Mouse (Mus musculus) spleen, adult 12 weeks (tissue): Measurements from ENCODE around the gene Brap.
"Not testable (repeated sequence)": the region's sequence is repeated elsewhere in the genome, so short reads cannot be mapped to it uniquely, and the experiment has no call there.

ENCODE experiments used
- DNase-seq: peaks from one replicate; pipeline ENCODE4 v3.0.0; 2022; ENCODE audit warnings: low spot score

Brap gene

DNA sequence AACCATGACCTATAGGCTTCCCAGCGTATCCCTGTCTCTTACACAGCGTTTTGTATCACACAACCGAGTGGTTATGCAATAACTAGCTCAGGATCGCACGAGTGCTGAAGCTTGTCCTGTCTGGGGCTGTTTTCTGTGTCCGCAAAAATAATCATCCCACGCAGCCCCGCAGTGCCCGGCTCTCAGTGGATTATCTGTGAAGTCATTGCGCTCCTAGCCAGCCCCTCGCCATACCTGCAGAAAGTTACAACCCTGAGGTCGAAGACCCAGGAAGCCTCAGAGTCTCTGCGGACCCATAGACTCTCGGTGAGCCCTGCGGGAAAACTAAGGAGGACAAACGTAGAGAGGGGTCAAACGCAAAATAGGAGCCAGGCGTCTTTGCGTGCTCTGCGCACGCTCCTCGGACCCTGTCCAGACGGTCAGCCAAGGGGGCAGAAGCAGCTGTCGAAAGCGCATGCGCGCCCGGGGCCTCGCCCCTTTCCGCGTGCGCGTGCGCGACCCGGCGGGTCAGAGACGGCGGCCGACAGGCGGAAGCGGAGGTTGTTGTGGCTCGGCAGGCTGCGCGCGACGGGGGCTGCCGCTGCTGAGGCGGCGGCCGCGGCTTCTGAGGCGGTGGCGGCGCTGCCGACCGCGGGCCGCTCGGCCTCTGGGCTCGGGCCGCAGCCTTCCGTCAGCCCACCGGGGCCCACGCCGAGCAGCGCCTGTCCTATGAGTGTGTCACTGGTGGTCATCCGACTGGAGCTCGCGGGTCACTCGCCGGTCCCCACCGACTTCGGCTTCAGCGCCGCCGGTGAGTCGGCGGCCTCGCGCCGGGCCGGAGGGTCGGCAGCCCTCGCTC is at the start of gene Brap, which contains the start of gene Acad10:
Brap (plus strand) TSS at position 505 of the 838 bp plus-strand sequence.
Acad10 (minus strand) TSS at position 456 of the 838 bp plus-strand sequence.
- DNase-seq = peak; percentile 90

DNA sequence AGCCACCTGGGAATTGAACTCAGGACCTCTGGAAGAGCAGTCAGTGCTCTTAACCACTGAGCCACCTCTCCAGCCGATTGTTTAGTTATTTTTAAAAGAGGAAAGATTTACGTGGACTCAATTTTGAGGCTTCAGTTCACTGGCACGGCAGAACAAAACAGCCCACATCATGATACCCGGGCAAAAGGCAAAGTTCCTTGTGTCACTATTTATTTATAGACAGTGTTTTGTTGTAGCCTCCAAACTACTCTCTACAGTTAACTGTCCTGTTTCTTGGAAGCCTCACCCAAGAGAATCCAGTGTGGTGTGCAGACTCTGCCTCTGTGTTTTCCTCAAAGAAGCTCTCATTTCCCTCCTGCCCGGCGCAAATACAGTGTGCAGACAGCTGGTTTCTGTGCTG is 48.3 kb upstream of the Brap start:
- DNase-seq = no peak

DNA sequence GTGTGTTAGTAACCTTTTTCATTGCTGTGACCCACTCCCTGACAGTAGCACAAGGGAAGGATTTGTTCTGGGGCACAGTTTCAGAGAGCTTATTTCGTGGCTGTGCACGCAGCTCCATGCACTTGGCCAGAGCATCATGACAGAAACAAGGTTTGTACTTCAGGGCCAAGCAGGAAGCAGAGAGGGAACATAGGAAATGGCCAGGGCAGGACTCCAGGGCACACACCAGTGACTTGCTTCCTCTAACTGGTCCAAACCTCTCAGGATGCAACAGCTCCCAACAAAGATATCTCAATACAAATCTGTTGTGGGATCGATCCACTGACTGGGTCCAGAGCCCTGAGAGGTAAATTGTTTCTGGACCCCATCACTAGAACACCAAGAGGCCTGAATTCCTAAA is 45.4 kb upstream of the Brap start:
- not testable (repeated sequence) for DNase-seq

DNA sequence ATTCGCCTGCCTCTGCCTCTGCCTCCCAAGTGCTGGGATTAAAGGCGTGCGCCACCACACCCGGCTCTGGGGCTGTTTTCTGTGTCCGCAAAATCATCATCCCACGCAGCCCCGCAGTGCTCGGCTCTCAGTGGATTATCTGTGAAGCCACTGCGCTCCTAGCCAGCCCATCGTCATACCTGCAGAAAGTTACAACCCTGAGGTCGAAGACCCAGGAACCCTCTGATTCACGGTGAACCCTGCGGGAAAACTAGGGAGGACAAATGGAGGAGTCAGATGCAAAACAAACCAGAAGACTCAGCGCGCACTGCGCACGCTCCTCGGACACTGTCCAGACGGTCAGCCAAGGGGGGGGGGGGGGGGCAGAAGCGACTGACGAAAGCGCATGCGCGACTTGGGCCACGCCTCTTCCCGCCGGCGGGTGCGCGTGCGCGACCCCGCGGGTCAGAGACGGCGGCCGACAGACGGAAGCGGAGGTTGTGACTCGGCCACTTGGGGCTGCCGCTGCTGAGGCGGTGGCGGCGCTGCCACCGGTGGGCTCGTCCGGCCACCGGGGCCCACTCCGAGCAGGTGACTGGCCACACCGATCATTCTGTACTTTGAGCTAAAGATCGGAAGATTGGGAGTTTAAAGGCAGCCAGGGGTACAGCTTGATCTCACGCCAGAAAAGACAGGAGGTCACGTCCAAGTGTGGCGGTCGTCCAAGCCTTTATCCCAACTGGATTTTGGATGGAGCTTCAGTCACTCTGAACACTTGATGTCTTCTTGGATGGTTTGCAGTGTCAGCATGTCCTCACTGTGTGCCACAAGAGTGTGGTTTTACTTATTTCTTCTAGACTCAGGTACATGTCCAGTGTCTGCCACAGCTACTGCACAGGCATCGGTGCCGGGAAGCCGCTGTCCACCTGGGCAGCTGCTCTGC is 41.5 kb upstream of the Brap start, which contains the start of gene Acad12:
Acad12 (minus strand) TSS at position 347 of the 922 bp plus-strand sequence.
- peak; percentile 78 for DNase-seq

DNA sequence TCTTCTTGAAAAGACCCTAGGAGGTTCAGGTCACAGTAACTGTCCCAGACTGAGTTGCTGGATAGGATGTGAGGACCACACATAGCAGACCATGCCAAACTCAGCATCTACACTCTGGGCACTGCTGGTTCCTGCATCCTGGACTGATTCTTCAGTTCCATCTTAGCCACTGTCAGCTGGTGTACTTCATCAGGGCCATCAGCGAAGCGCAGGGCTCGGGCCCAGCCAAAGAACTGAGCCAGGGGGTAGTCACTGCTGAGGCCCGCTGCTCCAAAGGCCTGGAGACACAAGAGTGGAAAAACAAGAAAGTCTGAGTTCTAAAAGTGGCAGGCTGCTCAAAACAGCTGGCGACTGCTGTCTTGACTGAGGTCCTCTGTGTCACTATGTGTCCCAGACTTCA is 39.3 kb upstream of the Brap start:
- DNase-seq = no peak

DNA sequence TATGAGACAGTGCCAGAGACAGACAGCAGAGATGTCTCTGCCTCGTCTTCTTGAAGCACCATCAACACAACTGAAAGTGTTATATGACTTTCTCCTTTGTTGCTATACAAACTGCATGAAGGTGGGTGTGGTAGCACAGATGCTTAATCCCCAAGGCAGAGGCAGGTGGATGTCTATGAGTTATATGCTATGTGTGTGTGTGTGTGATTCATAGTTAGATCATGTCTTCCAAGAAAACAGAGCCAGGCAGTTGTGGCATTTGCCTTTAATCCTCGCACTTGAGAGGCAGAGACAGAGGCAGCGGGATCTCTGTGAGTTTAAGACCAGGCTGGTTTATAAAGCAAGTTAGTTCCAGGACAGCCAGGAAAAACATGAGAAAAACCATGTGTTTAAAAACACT is 37.1 kb upstream of the Brap start:
- no peak for DNase-seq

DNA sequence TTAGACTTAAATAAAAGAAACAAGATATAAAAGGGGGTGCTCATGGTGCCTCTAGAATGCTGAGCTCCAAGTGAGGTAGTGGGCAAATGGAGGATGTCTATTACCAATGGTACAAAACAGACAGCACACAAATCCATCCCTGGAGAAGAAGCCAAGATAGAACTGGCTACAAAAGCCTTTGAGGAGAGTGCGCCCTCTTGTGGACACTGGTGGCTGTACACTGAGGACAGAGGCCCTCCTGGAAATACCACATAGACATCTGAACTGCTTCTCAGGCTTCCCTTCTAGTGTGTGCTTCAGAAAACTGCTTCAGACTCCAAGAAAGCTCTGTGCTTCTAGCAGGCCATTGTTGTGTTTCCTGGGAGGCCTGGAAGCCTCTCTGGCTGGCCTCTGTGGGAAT is 32.5 kb upstream of the Brap start:
- DNase-seq = peak; percentile 67

DNA sequence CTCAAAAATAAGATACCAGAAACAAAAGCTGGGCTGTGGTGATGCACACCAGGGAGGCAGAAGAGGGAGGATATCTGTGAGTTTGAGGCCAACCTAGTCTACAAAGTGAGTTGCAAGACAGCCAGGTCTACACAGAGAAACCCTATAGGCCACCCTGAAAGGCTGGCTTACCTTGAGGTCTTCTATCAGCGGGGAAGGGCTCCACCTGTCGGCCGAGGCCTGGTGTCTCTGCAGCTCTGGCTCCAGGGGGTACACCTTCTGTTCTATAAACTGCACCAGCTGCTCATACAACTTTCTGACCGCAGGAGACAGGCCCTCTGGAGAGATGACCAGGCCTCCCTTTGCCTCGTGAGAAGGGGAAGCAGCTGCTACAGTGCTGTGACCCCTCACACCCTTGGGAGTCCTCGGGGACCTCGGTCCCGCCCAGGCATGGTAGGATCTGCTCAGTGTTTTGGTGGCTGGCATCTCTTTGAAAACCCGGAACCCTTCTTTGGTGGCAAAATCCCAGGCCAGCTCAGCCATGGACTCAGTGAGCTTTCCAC is 29.2 kb upstream of the Brap start:
- not testable (repeated sequence) for DNase-seq

DNA sequence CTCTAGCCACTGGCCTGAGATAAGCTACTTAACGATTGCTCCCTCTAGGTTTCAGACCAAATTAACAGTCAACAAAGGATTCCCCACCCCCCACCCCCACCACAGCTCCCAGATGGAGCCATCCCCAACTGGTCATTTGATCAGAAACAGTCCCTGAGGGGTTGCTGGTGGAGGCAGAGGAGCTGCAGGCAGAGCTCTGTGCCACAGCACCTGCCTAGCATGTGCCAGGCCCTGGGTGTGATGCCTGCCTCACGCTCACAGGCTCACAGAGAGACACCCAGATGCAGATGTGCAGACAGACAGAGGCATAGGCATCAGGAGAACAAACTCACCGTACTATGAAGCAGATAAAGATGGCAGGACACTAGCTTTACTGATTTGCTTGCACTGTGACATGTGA is 27.6 kb upstream of the Brap start:
- no peak for DNase-seq

DNA sequence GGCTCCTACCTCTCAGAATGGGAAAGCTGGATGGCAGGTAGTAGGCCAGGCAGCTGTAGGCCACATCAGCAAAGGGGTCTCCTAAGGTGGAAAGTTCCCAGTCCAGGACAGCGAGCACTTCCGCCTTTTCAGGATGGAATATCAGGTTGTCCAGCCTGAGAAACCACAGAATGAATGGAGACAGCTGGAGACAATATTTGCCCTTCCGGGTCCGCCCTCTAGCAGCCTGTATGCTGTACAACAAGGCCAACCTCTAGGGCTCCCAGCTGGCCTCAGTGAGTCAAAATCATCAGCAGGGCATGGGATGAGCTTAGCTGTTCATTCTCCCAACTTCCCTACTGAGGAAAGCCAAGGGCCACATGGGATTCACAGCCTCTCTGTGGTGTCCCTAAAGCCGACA is 25.7 kb upstream of the Brap start:
- DNase-seq = no peak

DNA sequence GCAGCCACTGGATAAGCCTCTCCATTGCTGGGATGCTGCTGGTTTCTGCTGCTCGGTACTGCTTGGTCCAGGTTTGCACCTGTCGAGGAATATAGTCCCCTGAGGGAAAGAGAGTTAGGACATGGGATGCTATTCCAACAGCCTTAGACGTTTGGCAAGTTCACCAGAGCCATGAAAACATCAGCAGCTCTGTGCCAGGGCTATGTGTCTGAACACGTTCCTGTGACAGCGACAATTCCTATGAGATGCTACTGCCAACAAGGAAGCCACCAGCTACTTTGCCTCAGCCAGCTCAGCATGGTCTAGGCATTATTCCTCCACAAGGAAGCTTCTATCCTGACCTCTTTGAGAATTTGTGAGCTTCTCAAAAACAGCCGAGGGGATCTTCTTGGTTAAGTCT is 23.1 kb upstream of the Brap start:
- no peak for DNase-seq

DNA sequence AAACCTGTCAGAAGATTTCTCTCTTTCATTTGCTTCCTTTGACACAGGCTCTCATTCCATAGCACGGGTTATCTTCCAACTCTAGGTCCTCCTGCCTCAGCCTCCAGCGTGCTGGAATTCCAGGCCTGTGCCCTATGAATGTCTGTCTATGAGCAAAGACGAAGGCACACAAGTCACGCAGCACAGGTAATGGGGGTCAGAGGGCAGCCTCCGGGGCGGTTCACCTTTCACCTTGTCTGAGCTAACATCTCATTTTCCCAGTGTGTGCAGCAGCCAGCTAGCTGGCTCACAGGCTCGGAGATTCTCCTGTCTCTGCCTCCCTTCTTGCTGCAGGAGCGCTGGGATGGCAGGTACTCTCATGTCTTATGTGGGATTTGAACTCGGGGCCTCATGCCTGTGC is 20.8 kb upstream of the Brap start:
- DNase-seq = no peak

DNA sequence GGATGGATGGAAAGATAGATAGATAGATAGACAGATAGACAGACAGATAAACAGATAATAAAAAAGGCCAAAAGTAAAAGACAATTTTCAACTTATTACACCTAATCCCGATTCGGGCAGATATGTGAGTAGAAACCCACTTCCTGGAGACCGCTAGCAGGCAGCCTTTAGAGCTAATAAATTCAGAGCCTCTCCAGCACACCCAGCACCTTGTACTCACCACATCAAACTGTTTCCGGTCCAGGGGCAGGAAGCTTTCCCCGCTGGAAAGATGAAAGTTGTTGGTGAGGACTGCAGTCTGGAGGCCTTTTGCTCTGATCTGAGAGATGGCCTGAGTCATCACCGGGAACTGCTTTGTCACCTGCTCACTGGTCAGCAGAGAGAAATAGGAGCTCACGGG is 11.2 kb upstream of the Brap start:
- no peak for DNase-seq

DNA sequence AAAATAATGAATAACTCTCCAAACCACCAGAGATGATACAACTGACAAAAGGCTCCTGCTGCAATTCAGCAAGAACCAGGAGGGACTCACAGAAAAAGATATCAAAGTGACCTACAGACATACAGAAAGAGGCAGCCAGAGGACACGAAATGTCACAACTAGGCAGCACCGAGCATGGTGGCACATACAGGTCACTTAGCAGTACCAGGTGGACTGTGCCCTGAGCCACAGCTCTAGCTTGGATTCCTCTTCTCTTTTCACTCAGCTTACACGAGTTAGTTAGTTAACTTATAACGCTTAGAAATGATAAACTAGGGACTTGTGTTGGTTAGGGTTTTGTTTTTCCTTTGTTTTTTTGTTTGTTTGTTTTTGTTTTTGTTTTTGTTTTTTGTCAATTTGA is 5.8 kb upstream of the Brap start:
- no peak for DNase-seq

DNA sequence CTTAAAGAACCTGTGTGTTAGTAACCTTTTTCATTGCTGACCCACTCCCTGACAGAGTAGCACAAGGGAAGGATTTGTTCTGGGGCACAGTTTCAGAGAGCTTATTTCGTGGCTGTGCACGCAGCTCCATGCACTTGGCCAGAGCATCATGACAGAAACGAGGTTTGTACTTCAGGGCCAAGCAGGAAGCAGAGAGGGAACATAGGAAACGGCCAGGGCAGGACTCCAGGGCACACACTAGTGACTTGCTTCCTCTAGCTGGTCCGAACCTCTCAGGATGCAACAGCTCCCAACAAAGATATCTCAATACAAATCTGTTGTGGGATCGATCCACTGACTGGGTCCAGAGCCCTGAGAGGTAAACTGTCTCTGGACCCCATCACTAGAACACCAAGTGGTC is 3.5 kb upstream of the Brap start:
- not testable (repeated sequence) for DNase-seq

DNA sequence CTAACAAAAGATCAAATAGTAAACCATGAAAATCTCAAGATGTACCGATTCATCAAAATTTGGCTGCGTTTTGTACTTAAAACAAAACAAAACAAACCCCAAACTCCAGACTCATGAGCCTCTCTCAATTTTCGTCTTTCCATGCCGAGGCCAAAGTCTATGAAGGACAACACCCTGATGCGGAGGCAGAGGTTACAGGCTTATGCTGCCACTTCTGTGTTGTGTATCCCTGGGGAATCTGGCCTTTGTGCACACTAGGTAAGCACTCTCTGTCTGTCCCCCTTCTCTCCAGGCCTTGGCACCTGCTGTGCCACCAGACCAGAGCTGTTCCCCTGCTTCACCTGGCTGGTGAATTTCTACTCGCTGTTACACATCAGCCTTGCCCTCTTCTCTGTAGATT is 2.7 kb upstream of the Brap start:
- not testable (repeated sequence) for DNase-seq

DNA sequence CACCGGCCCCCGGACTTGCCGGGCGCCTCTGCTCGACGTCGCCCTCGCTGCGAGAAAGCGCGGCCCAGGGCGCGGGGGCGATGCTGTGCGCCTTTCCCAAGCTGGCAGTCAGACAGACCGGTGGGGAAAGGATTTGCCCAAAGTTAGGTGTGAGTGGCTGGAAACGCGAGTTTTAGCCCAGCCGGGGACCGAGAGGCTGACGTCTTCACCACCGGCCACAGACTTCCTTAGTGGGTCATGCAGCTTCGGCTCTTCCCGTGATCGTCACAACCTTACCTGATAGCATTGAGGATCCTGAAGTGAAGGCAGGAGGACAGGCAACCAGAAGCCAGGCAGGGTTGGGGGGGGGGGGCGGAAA is 513 bp downstream of the Brap start:
- no peak for DNase-seq

DNA sequence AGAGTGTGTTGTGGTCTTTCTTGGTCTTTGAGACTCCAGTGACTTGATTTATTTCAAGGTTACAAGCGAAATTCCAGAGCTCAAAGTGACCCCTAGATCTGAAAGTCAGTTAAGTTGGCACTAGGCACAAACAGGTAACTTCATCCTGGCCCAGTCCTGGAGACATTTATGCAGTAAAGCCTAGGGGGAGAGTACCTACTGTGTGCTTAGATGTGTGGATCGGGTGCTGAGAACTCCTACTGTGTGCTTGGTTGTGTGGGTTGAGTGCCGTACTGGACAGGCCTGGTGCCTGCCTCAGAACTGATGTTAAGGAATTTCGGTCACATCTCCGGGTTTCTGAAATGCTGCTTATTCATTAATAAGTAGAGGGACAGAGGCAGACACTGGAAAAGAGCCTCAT is 1.1 kb downstream of the Brap start:
- DNase-seq = no peak

DNA sequence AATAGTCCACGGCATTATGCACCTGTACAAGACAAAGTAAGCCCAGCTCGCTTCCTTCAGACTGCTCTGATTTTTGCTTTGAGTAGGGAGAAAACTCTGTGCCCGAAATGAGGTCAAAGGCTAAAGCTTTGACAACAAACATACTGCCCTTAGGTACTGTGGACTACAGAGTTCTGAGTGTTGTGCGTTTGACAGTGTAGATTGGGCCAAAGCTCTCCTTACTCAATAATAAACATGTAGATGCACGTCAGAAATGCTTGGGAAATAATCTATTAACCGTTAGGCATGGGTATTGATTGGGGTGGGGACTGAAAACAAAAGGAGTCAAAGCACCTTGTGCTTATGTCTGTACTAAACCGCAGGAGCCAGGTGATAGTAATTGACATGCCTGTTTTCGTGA is 3.1 kb downstream of the Brap start:
- DNase-seq = no peak

DNA sequence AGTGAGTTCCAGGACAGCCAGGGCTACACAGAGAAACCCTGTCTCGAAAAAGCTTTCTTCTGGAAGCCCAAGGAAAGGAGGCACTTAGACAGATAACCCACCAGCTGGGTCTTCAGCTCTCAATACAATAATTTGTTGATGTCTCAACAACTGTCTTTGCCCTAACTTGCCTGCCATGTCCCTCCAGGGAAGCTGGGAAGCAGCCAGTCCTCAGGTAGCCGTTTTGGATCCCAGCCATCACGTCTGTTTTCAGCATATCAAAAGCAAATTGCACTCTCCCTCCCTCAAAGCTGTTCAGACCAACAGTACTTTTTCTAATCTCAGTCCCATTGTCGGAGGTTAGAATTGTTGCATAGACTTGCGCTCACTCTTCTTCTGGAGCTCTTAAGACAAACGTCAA is 3.7 kb downstream of the Brap start:
- DNase-seq = no peak

DNA sequence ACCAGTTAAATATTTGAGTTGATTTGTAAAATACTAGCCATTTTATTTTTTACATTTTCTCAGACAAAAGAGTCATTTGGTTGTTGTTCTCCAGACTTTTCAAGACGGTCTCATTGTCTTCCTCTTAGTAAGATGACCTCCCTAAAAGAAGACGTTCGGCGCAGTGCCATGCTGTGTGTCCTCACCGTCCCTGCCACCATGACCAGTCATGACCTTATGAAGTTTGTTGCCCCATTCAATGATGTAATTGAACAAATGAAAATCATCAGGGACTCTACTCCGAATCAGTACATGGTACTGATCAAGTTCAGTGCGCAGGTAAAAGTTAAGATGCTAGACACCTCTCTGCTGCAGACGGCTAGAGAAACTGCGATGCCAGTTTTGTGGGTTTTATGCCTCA is 4.6 kb downstream of the Brap start:
- DNase-seq = no peak

DNA sequence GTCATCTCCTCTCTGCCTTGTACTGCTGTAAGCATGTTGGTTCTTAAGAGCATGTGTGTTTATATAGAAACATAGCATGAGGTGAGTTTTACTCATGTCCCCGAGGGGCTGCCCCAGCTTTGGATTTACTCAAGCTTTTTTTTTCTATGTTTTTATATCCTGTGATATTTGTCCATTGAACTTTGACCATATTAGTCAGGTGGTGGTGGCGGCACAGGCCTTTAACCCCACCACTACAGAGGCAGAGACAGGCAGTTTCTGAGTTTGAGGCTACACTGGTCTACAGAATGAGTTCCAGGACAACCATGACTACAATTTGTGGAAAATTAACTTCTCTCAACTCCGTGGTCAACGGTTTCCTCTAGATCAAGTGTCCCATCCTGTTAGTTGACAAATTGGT is 6.7 kb downstream of the Brap start:
- no peak for DNase-seq

DNA sequence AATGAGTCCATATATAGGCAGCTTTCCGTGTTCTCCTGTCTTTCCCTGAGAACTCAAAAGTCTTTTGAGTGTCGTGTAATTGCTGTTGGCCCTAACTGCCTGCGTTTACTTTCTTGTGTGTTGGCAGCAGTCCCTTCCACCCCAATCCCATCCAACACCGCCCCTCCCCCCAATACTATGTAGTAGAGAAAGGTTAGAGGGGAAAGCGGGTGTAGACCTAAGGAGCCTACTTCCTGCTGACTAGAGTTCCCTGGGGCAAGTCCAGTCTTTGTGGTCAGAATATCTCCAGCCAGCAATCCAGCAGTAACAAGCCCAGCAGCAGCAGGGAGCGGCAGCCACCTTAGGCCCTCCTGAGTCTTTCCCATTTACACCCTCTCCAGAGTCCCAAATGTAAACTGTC is 8.0 kb downstream of the Brap start:
- DNase-seq = no peak
